Mouse (Mus musculus) inflammation-experienced regulatory T-cells, adult 6 months (primary cell): Measurements from ENCODE around the gene Dnajb2. TPM values are rescaled to one million over a fixed set of nuclear protein-coding genes. Genes with fewer than 3 reads are reported as not detected.

ENCODE experiments used
- ATAC-seq: one replicate; pipeline ENCODE4 v1.8.0; 2017
- polyA plus RNA-seq, 3 experiments: library from polyadenylated mRNA; unstranded; fragments of 100-300 nt; shearing (Covaris generic); gene quantifications; one replicate each; pipeline ENCODE4 v1.2.1; 2017

The Dnajb2 gene
- polyA plus RNA-seq, 3 experiments from 2014 or later = 3.0 to 7.0 (median 5.8) TPM

- peak; percentile 80 for ATAC-seq
Observed at GRCm38 (mm10) chr1:75251112-75251970, 15.1 kb downstream of the Dnajb2 start.

DNA sequence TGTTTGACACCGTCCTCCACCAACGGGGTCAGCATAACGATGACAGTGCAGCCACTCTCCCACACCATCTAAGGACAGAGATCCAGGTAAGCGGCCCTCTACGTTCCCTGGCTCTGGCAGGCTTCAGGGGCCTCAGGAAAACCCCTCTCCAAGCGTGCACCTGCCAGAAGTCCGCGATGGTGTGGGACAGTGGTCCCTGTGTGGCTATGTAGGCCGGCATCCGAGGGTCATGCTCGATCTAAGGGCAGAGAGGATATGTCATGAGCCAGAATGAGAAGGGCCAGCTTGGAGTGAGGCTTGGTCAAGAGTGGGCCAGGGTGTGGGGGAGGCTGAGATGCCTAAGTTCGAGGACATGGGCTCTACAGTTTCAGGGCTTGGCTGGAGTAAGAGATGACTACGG lies 16.1 kb downstream of the Dnajb2 start:
- ATAC-seq = no peak

DNA sequence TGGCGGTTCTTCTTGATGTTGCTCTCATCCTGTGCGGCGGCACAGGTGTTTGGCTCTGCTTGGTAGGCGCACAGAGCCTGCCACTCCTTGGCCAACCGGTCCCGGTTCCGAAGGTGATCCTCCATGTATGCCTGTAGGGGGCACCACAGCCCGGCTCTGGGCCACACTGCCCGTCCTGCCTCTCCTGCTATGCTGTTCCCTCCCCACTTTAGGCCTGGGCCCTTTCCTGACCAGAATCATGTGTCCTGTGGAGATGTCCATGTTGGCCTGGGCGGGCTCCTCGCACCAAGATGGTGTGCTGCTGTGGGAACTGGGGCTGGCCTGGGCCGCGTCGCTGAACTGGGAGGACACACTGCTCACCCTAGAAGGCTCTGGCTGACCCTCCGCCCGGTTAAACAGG lies 16.8 kb downstream of the Dnajb2 start:
- ATAC-seq = no peak

DNA sequence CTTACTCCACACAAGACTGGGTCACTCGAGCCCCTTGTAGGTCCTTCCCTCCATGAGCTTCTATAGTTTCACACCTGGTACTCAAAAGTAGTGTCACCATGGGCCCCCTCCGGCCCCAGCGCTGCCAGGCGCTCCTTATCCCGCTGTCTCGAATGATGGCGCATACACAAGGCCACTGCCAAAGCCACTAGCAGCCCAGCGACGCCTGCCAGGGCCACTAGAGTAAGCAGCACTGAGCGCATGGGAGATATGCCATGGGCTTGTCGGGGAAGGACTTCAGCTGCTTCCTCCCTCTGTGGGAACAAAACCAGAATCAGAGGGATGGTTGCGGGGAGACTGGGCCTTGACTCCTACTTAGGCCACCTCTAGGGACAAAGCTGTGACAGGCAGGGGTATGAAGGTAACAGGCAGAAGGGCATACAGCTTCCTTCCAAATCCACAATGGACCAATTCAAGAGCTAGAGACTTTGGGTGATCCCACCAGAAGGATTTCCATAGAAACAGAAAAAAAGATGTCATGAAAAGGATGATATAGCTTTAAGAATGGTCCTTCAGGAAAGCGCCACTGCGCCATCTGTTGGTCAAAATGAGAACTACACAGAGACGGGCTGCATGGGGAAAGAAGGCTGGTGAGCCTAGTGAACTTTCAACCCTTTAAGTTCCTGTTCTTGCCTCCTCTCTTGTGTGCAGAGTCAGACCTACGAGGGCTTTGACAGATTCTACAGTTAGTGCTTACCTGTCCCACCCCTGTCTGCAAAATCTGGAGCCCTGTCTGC lies 17.8 kb downstream of the Dnajb2 start:
- ATAC-seq = peak; percentile 42

GRCm38 (mm10) chr1:75254625-75255013 lies 18.4 kb downstream of the Dnajb2 start:
- no peak for ATAC-seq

DNA sequence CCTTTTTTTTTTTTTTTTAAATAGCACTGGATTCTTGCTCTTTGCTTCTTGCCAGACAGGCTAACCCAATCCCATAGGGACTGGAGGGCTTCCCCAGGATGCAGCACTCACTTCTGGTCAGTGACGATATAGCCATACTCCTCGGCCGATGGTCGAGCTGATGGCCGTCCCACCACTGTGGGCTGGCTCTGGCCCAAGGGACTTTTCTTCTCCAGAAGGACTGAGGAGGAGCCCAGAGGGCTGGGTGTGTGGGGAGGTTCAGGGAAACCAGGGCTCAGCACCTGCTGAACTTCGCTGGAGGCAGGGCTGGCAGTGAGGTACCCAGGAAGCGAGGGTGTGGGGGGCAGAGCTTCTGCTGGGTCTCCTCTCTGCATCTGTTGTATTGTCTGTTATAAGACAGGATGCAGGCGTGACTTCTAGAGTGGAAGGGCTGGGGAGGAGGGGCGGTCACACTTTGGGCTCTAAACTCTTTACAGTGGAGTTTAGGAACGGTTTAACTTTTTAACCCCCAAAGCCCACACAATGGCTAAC lies 19.4 kb downstream of the Dnajb2 start:
- no peak for ATAC-seq

- ATAC-seq = no peak
Observed at GRCm38 (mm10) chr1:75261278-75261677, 25.1 kb downstream of the Dnajb2 start.

GRCm38 (mm10) chr1:75262969-75263951 lies 27.1 kb downstream of the Dnajb2 start:
- no peak for ATAC-seq

GRCm38 (mm10) chr1:75264091-75264880 lies 28.1 kb downstream of the Dnajb2 start, which contains the start of gene Ptprn:
Ptprn (minus strand) TSS chr1:75264502.
- no peak for ATAC-seq

- ATAC-seq = no peak
Observed at GRCm38 (mm10) chr1:75277195-75278188, 41.3 kb downstream of the Dnajb2 start.

DNA sequence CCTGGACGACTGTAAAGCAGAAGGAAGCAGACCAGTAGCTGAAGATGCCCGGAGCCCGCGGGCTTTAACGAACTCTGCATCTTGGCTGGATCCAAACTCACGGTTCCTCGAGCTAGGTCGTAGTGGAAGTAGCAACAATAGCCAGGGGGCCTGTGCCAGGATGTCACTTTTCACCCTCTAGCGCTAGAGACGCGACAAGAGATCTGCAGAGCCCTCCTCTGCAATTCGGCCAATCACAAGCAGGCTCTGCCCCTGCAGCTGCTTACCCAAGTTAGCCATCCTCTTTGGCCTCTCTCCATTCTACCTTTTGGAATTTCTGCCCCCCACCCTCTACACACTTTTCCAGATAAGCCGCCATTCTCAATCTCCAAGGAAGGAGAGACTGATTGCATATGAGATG lies 42.0 kb downstream of the Dnajb2 start, which contains the start of gene Resp18:
Gene Resp18, minus strand, starts transcription at position 188 of the 400 bp plus-strand sequence.
- no peak for ATAC-seq

GRCm38 (mm10) chr1:75283017-75283416 lies 46.8 kb downstream of the Dnajb2 start:
- ATAC-seq = no peak

DNA sequence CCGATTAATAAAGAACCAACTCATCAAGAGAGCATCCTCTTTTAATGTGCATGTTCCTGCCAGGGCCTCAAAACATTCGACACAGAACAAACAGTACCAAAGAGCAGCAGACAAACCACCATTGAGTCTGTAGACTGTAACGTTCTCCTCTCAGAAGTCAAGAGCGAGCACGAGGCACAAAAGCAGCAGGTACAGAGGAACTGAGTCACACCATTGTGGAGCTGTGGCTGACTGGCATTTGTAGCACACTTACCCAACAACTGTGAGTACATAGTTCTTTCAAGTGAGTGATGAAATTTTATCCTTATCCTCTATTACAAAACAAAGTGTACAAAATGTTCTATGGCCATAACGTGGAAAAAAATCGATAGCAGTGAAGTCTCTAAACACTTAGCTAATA lies 48.7 kb downstream of the Dnajb2 start:
- ATAC-seq = no peak

GRCm38 (mm10) chr1:75289376-75289775 lies 53.2 kb downstream of the Dnajb2 start:
- ATAC-seq = no peak

DNA sequence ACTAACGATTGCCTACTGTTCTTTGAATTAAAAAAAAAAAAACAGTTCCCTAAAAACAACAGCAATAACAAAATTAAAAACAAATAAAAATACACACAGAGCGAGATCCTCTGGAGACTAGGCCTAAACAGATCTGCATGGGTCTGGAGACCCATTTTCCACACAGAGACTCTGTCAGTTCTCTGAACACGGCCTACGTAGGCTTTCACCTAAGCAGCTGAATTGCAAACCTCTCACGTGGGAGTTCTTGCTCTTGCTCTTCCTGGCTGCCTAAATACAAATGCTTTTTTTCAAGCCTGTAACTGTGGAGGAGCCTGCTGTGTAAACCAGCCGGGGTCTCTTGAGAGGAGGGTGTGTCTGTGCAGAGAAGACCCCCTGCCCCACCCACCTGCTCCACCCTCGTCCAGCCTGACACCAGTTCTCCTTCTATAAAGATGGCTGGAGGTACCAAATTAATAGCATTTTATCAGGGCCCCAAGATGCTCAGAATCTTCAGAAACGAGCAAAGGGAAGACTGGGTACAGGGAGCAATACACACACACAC lies 53.8 kb downstream of the Dnajb2 start:
- ATAC-seq = no peak

DNA sequence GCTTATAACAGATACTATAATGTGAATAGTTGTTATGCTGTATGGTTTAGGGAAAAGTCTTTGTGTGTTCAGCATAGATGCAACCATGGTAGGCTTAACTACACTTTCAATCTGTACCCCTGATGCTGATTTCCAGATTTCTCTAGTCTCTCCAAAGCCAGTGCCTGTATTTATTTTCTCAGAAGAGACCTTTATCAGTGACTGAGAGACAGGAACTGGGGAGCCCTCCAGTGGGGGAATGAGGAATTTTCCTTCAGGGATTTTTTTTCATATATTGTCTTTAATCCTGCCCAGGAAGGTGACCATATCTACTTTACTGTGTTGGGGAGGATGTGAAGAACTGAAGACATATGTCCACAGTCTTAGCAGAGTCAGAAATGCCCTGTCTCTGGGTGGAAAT lies 54.4 kb downstream of the Dnajb2 start:
- no peak for ATAC-seq

DNA sequence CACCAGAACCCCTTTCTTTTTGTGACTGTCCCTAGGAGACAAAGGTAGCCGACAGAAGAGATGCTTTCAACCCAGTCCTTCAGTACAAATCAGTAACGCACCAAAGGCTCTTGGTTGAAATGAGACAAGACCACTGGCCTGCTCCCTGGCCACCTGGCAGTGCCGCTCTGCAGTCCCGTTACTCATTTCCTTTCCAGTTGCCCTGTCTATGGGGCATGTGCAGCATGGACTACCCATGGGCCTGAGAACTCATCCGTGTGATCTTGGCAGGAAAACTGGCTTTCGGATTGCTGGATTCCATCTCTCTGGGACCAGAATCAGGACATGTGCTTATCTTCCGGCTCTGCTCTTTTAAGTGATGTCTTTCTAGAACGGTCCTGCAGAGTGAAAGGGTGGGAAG lies 55.1 kb downstream of the Dnajb2 start:
- no peak for ATAC-seq

DNA sequence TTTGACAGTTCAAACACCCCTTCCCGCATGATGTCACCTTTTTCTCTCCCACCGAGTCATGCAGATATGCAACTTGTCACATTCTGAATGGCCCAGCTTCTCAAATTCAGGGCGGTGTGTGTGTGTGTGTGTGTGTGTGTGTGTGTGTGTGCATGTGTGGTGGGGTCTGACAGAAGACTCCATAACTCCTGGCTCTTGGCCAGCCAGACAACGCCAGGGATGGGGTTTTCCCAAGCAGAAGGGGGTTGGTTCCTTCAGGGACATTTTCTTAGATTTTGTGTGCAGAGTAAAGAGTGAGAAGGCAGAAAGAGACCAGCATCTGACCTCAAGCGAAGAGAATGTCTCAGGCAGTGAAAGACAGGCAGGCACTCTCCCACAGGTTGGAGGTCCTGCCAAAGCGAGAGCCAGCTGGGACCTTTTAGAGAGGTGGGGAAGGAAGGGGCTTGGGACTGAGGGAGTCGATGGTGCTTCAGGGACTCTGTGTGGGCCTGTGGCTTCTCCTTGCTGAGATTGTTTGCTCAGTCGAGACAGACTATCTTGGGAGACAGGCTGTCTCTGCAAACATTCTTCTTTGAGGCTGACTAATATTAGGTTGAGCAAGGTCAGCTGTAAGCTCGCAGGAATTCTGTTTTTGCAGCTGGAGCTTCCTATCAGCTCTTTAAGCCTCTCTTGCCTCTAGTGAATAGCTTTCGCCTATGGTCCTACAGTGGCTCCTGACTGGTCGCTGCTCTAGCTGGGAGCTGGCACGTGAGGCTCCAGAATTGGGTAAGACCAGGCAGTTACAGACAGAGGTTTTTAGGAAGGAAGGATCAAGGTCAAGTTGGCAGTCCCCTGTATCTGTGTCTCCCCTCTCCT lies 56.5 kb downstream of the Dnajb2 start:
- ATAC-seq = no peak

- ATAC-seq = no peak
Observed at GRCm38 (mm10) chr1:75293331-75293701, 57.1 kb downstream of the Dnajb2 start.
